Mouse (Mus musculus) adrenal gland, adult 18-20 months (tissue): ENCODE measurements around the gene Slc6a21. TPM values are rescaled to one million over a fixed set of nuclear protein-coding genes. Genes with fewer than 3 reads are reported as not detected.

Source experiments
- DNase-seq, 2 experiments: peaks; one replicate each; pipeline ENCODE4 v3.0.0; 2021 to 2022; ENCODE audit warnings: low spot score in 2 of 2
- long read RNA-seq, 2 experiments: library from polyadenylated mRNA; stranded (forward); transcript quantifications; one replicate each; pipeline ENCODE4 v2.0.0; 2021
- total RNA-seq, 2 experiments: library from RNA; stranded (reverse); gene quantifications; 1 replicate in 1 of 2; 2 replicates in 1 of 2; pipeline ENCODE4 v1.2.3; 2021

The Slc6a21 gene
- under 1 TPM in 1 of 2 experiments, not detected in 1; 0.19 TPM for total RNA-seq
- long read RNA-seq, experiment 1: 0 reads
- long read RNA-seq, experiment 2: 0 reads

- peak; percentile 80 to 86 for DNase-seq
Observed at GRCm38 (mm10) chr7:45277136-45277760, at the start of gene Slc6a21. Gene Slc6a21 (plus strand): TSS chr7:45277513.

GRCm38 (mm10) chr7:45228548-45228947 is 48.8 kb upstream of the Slc6a21 start:
- DNase-seq: no peak

GRCm38 (mm10) chr7:45229046-45229445 is 48.3 kb upstream of the Slc6a21 start:
- no peak for DNase-seq

GRCm38 (mm10) chr7:45229459-45230203 is 47.7 kb upstream of the Slc6a21 start:
- no peak for DNase-seq

GRCm38 (mm10) chr7:45231192-45231591 is 46.1 kb upstream of the Slc6a21 start:
- DNase-seq: no peak

GRCm38 (mm10) chr7:45231941-45232340 is 45.4 kb upstream of the Slc6a21 start:
- DNase-seq: no peak

- DNase-seq: no peak
Observed at GRCm38 (mm10) chr7:45232716-45233465, 44.4 kb upstream of the Slc6a21 start.

- no peak for DNase-seq
Observed at GRCm38 (mm10) chr7:45233580-45234332, 43.6 kb upstream of the Slc6a21 start.

GRCm38 (mm10) chr7:45234333-45234841 is 42.9 kb upstream of the Slc6a21 start:
- DNase-seq: no peak

- peak in 1 of 2 experiments; percentile 25 for DNase-seq
Observed at GRCm38 (mm10) chr7:45234922-45235571, 42.3 kb upstream of the Slc6a21 start.

GRCm38 (mm10) chr7:45235656-45236180 is 41.6 kb upstream of the Slc6a21 start:
- DNase-seq: peak in 1 of 2 experiments; percentile 15

- peak in 1 of 2 experiments; percentile 11 for DNase-seq
Observed at GRCm38 (mm10) chr7:45237747-45238699, 39.3 kb upstream of the Slc6a21 start.

- DNase-seq: no peak
Observed at GRCm38 (mm10) chr7:45238723-45239496, 38.4 kb upstream of the Slc6a21 start, which contains the start of gene Cd37. Gene Cd37 (minus strand): TSS chr7:45239115.

GRCm38 (mm10) chr7:45240109-45240508 is 37.2 kb upstream of the Slc6a21 start:
- no peak for DNase-seq

- DNase-seq: no peak
Observed at GRCm38 (mm10) chr7:45240633-45241388, 36.5 kb upstream of the Slc6a21 start, which contains the start of gene Slc6a16. Gene Slc6a16 (plus strand): TSS chr7:45241085.

- DNase-seq: no peak
Observed at GRCm38 (mm10) chr7:45241389-45241749, 35.9 kb upstream of the Slc6a21 start.

- DNase-seq: no peak
Observed at GRCm38 (mm10) chr7:45247666-45248065, 29.6 kb upstream of the Slc6a21 start.
